Comparison of ENCODE assay signal across 8 mouse cellular contexts in genomic region chr8:77549881-77550580, GRCm38 (mm10). TPM values are rescaled to one million over a fixed set of nuclear protein-coding genes. Genes with fewer than 3 reads are reported as not detected.
A peak's percentile ranks its signal among the peaks of the same experiment; 100 is the strongest.
DNase-seq lines count a peak whose midpoint lies in the region; ATAC-seq lines count a peak whose summit lies in the region.

No protein-coding gene starts in this region.

- H3K9ac ChIP-seq in embryonic facial prominence, embryonic 15.5 days = peak overlapping the region; percentile 84
- H3K9ac ChIP-seq in hindbrain, embryonic 12.5 days = peak overlapping the region; percentile 90
- H3K9ac ChIP-seq in limb, embryonic 13.5 days = peak overlapping the region; percentile 93
- H3K9ac ChIP-seq in midbrain, embryonic 14.5 days (replicated peaks; ENCODE audit: low read length) = peak overlapping the region; percentile 95

- H3K27ac ChIP-seq in embryonic facial prominence, embryonic 15.5 days (replicated peaks) = peak overlapping the region; percentile 84; the same call in 1 of the 2 replicates
- 0 out of 2 replicates have a peak overlapping the region, but pooled peaks have one; percentile 92 for H3K27ac ChIP-seq in hindbrain, embryonic 12.5 days
- H3K27ac ChIP-seq in limb, embryonic 13.5 days = no peak overlapping the region
- peak overlapping the region; percentile 91; the same call in 1 of the 2 replicates for H3K27ac ChIP-seq in midbrain, embryonic 14.5 days (replicated peaks; ENCODE audit: low read depth, low read length)

- no peaks in the 10 kb centered on the region for H3K9me3 ChIP-seq in embryonic facial prominence, embryonic 15.5 days (replicated peaks)
- no peaks in the 10 kb centered on the region for H3K9me3 ChIP-seq in hindbrain, embryonic 12.5 days (replicated peaks)
- peaks cover 3% of the 10 kb centered on the region; the same call in 1 of the 2 replicates for H3K9me3 ChIP-seq in limb, embryonic 13.5 days
- no peaks in the 10 kb centered on the region for H3K9me3 ChIP-seq in midbrain, embryonic 14.5 days (ENCODE audit: control insufficient read depth, low read length)

- no peak for ATAC-seq in embryonic facial prominence, embryonic 15.5 days (ENCODE audit: insufficient number of reproducible peaks, low FRiP score, low TSS enrichment, low read depth)
- 0 out of 2 replicates have a peak, but pooled peaks have one; percentile 12 for ATAC-seq in hindbrain, embryonic 12.5 days (ENCODE audit: low FRiP score)
- no peak for ATAC-seq in limb, embryonic 13.5 days (ENCODE audit: low FRiP score, low read depth)
- ATAC-seq in midbrain, embryonic 14.5 days (ENCODE audit: low FRiP score, low TSS enrichment) = no peak

- 9% methylated on average over 7 of the region's 7 CpGs for WGBS in embryonic facial prominence, embryonic 15.5 days
- WGBS in hindbrain, embryonic 12.5 days = 25% methylated on average over 7 of the region's 7 CpGs
- 20% methylated on average over 7 of the region's 7 CpGs for WGBS in limb, embryonic 13.5 days
- 24% methylated on average over 7 of the region's 7 CpGs for WGBS in midbrain, embryonic 14.5 days

- peak overlapping the region; percentile 65 for H3K4me3 ChIP-seq in embryonic facial prominence, embryonic 15.5 days (replicated peaks)
- peak overlapping the region; percentile 84 for H3K4me3 ChIP-seq in hindbrain, embryonic 12.5 days
- peak overlapping the region; percentile 88 for H3K4me3 ChIP-seq in limb, embryonic 13.5 days
- peak overlapping the region; percentile 79 for H3K4me3 ChIP-seq in midbrain, embryonic 14.5 days (replicated peaks; ENCODE audit: low read depth, low read length)

- H3K4me1 ChIP-seq in embryonic facial prominence, embryonic 15.5 days = 0 out of 2 replicates have a peak, but pooled peaks cover 6% of the 10 kb centered on the region
- H3K4me1 ChIP-seq in hindbrain, embryonic 12.5 days = peaks cover 12% of the 10 kb centered on the region
- H3K4me1 ChIP-seq in limb, embryonic 13.5 days = peaks cover 13% of the 10 kb centered on the region
- peaks cover 3% of the 10 kb centered on the region; the same call in 1 of the 2 replicates for H3K4me1 ChIP-seq in midbrain, embryonic 14.5 days (ENCODE audit: control insufficient read depth, insufficient read depth, low read length)

- H3K4me2 ChIP-seq in embryonic facial prominence, embryonic 15.5 days (replicated peaks) = peak overlapping the region; percentile 63
- peak overlapping the region; percentile 68 for H3K4me2 ChIP-seq in hindbrain, embryonic 12.5 days (replicated peaks)
- H3K4me2 ChIP-seq in limb, embryonic 13.5 days (replicated peaks) = peak overlapping the region; percentile 72
- peak overlapping the region; percentile 80 for H3K4me2 ChIP-seq in midbrain, embryonic 14.5 days (ENCODE audit: low read length)

- DNase-seq in left cerebral cortex, postnatal 14 days (ENCODE audit: low spot score in 2 of 2) = peak; percentile 34 to 49
- DNase-seq in left cerebral cortex, adult 11 months (ENCODE audit: low spot score) = no peak
- peak; percentile 63 for DNase-seq in adrenal gland, postnatal 14 days
- DNase-seq in midbrain, embryonic 14.5 days = peak; percentile 76
- no peak for DNase-seq in gastrocnemius, postnatal 14 days

- H3K27me3 ChIP-seq in embryonic facial prominence, embryonic 15.5 days = no peaks in the 10 kb centered on the region
- peaks cover 4% of the 10 kb centered on the region; the same call in 1 of the 2 replicates for H3K27me3 ChIP-seq in hindbrain, embryonic 12.5 days
- H3K27me3 ChIP-seq in limb, embryonic 13.5 days = no peaks in the 10 kb centered on the region
- H3K27me3 ChIP-seq in midbrain, embryonic 14.5 days (ENCODE audit: control insufficient read depth, insufficient read depth, low read length) = no peaks in the 10 kb centered on the region

- peaks cover 26% of the 10 kb centered on the region for H3K36me3 ChIP-seq in embryonic facial prominence, embryonic 15.5 days
- H3K36me3 ChIP-seq in hindbrain, embryonic 12.5 days = peaks cover 31% of the 10 kb centered on the region
- peaks cover 37% of the 10 kb centered on the region for H3K36me3 ChIP-seq in limb, embryonic 13.5 days
- H3K36me3 ChIP-seq in midbrain, embryonic 14.5 days (ENCODE audit: control insufficient read depth, insufficient read depth, low read length) = peaks cover 30% of the 10 kb centered on the region

- intact Hi-C loops in left cerebral cortex, postnatal 14 days (cut with DNase I) = loop anchor here (2.0 kb wide), 1 partner anchor 61 kb away; the partner anchor contains the start of gene Tmem184c
- intact Hi-C loops in gastrocnemius, postnatal 14 days (cut with DNase I; ENCODE audit: low total_unique reads) = no loop called here

RNA-seq across cellular contexts. Expression of gene Prmt9, which starts 0.8 kb away (rescaled TPM):
- 10 to 100 TPM; 21.9 to 22.0 TPM for total RNA-seq in left cerebral cortex, postnatal 14 days (2021)
- total RNA-seq in adrenal gland, postnatal 14 days (2021) = 18.0 and 19.1 TPM in 2 replicates
- polyA plus RNA-seq in embryonic facial prominence, embryonic 15.5 days (2015; fragmentation: Nextera tagmentation; extraction: Ambion mirVana) = 18.3 and 20.3 TPM in 2 replicates
- polyA plus RNA-seq in hindbrain, embryonic 12.5 days (2016; fragmentation: Nextera tagmentation; extraction: Ambion mirVana) = 23.6 and 26.4 TPM in 2 replicates
- polyA plus RNA-seq in limb, embryonic 13.5 days (2015; fragmentation: Nextera tagmentation; extraction: Ambion mirVana) = 21.0 and 24.3 TPM in 2 replicates
- 24.8 and 29.3 TPM in 2 replicates for polyA plus RNA-seq in midbrain, embryonic 14.5 days (2014; fragmentation: Nextera tagmentation; extraction: Ambion mirVana)
- total RNA-seq in gastrocnemius, postnatal 14 days (2021) = 1 to 10 TPM; 9.0 to 9.1 TPM

RNA-seq across cellular contexts. Expression of gene Arhgap10, which starts 32.3 kb away (rescaled TPM):
- 10 to 100 TPM; 15.8 to 20.1 TPM for total RNA-seq in left cerebral cortex, postnatal 14 days (2021)
- 20.6 and 22.9 TPM in 2 replicates for total RNA-seq in adrenal gland, postnatal 14 days (2021)
- polyA plus RNA-seq in embryonic facial prominence, embryonic 15.5 days (2015; fragmentation: Nextera tagmentation; extraction: Ambion mirVana) = 27.7 and 30.1 TPM in 2 replicates
- polyA plus RNA-seq in hindbrain, embryonic 12.5 days (2016; fragmentation: Nextera tagmentation; extraction: Ambion mirVana) = 14.5 and 16.5 TPM in 2 replicates
- 30.7 and 31.4 TPM in 2 replicates for polyA plus RNA-seq in limb, embryonic 13.5 days (2015; fragmentation: Nextera tagmentation; extraction: Ambion mirVana)
- 2.2 and 3.0 TPM in 2 replicates for polyA plus RNA-seq in midbrain, embryonic 14.5 days (2014; fragmentation: Nextera tagmentation; extraction: Ambion mirVana)
- total RNA-seq in gastrocnemius, postnatal 14 days (2021) = 10 to 100 TPM; 43.3 to 50.0 TPM

Comparison
In these comparisons a context has a peak if more than half of its experiments do, and no peak if none do; other contexts are left out.
1. DNase-seq: peak in left cerebral cortex, postnatal 14 days (2 of 2), adrenal gland, postnatal 14 days (single experiment) and midbrain, embryonic 14.5 days (single experiment); none in left cerebral cortex, adult 11 months (single experiment) and gastrocnemius, postnatal 14 days (single experiment).
2. Peak in every context shown above with its lines, with median percentiles within 50 percentile points of each other: H3K4me2 ChIP-seq, H3K4me3 ChIP-seq and H3K9ac ChIP-seq.